Mouse (Mus musculus): ENCODE measurements around the gene Trip6.

DNA sequence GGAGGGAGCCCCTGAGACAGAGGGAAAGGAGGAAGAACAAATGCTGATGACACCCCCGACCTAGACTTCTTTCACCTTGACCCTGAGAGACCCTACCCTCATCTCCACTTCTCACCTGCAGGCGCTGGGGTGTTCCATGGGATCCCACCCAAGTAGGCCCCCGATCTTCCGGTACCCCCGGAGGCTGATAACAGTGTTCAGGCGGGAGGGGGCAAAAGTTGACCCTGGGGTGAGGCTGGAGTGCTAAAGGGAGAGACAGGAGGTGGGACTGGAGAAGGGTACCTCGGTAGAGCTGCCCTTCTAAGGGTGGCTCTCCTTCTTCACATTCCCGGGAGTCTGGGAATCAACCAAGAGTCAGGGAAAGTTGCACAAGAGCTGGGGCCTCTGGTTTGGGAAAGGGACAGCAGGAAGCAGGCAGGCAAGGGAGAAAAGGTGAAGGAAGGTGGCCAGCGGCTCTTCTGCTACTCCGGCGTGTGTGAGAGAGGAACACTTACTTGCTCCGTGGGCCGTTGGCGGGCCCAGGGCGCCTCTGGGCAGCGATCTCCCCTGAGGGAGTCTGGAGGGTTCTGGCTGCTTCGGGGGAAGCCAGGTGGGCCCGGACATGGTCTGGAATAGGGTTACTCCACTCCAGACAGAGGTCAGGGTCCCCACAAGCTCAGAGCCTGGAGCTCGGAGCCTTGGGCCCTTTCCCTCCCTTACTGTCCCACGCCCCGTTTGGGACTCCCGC is 575 bp downstream of the Trip6 start:
- TF ChIP-seq POLR2A (IDR thresholded peaks at IDR 0.05; ENCODE audit: insufficient read length, low read depth) (no peak), MAX (IDR thresholded peaks at IDR 0.05; ENCODE audit: low read depth) (no peak), CEBPB (IDR thresholded peaks at IDR 0.05; ENCODE audit: insufficient read depth, poor library complexity, severe bottlenecking) (peak; percentile 40; the same call in 1 of the 2 replicates), USF1 (IDR thresholded peaks at IDR 0.05; ENCODE audit: low read depth) (no peak)
